Mouse (Mus musculus) brain, embryonic 14.5 days (tissue): Measurements from ENCODE around the gene Cuedc2.

Source experiments
- CTCF ChIP-seq: fragments of 200-500 bp; IDR thresholded peaks from 2 replicates; pipeline ENCODE4 v1.5.1; 2012; ENCODE audit warnings: inconsistent platforms, mild to moderate bottlenecking, moderate library complexity, borderline replicate concordance; ENCODE audit not compliant: insufficient read depth, insufficient read length; ENCODE audit errors: extremely low read depth
- POLR2A ChIP-seq: fragments of 200-500 bp; IDR thresholded peaks from 2 replicates; pipeline ENCODE4 v1.6.1; 2012; ENCODE audit warnings: mild to moderate bottlenecking, inconsistent platforms, borderline replicate concordance; ENCODE audit not compliant: poor library complexity, insufficient read depth, insufficient read length, severe bottlenecking; ENCODE audit errors: extremely low read depth

GRCm38 (mm10) chr19:46296938-46297337, 41.6 kb downstream of the Cuedc2 start:
- no peak for TF ChIP-seq CTCF
- no peak for TF ChIP-seq POLR2A
